Mouse (Mus musculus): Measurements from ENCODE around the gene Klhl35.
A peak's percentile ranks its signal among the peaks of the same experiment; 100 is the strongest.

The Klhl35 gene

DNA sequence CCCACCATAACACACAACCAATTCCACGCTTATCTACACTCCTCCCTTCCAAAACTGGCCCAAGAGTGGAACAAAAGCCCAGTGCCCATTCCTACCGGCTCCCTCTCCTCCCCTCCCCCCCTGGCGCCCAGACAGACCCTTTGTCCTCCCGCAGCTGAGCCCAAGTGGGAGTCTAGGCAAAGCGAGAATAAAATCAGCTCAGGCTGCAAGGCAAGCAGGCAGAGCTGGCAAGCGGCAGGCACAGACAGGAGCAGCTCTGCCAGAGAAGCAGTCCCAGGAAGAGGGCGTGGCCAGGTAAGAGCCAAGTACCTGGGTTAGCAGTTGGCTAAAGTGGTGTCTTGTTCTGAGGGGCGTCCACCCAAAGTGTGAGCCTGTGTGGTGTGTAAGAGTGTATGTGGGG is at the start of gene Klhl35:
TSS of gene Klhl35 (plus strand) at position 194 of the 400 bp plus-strand sequence.
- Histone ChIP-seq H3K27me3 (ENCODE audit: control insufficient read depth, insufficient read depth, low read length, poor library complexity, severe bottlenecking) (no peaks in the 10 kb centered on the region), H3K36me3 (ENCODE audit: control insufficient read depth, insufficient read depth, low read length, poor library complexity, severe bottlenecking) (no peaks in the 10 kb centered on the region)
- no peak for DNase-seq (ENCODE audit: low read depth, low spot score)

DNA sequence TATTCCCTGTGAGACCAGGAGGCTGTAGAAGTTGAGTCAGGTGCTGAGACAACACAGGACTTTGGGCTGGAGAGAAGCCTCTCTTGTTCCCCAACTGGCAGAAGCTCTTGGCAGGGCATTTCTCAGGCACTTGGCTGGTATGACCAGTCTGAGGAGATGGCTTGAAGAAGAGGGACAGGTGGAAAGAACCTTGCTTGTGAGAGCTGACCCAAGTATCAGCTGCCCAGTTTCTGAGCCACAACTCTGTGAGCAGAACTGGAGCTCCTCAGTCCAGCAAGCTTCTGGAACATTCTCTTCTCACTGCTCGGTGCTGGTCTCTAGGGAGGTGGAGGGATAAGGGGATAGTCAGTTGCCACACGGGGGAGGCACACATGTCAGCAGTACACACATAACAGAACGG is 46.5 kb upstream of the Klhl35 start:
- H3K27me3 ChIP-seq (ENCODE audit: control insufficient read depth, insufficient read depth, low read length, poor library complexity, severe bottlenecking), result no peaks in the 10 kb centered on the region
- DNase-seq (ENCODE audit: low read depth, low spot score), result no peak
- no peaks in the 10 kb centered on the region for H3K36me3 ChIP-seq (ENCODE audit: control insufficient read depth, insufficient read depth, low read length, poor library complexity, severe bottlenecking)

DNA sequence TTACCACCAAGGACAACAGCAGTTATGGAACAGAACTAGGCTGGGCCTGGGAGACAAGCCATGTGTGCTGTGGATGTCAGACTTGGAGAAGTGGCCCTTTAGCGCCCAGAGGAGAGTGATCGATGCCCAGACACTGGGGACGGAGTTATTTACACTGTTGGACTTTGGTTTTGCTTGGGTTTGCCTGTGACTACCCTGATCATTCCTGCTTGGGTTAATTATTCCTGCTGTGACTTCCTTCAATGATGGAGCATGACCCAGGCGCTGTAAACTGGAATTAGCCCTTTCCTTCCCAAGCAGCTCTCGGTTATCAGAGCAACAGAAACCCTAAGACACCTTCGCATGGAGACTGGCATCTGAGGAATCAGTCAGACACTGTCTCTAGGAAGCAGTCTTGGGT is 44.8 kb upstream of the Klhl35 start:
- H3K27me3 ChIP-seq (ENCODE audit: control insufficient read depth, insufficient read depth, low read length, poor library complexity, severe bottlenecking), result no peaks in the 10 kb centered on the region
- no peaks in the 10 kb centered on the region for H3K36me3 ChIP-seq (ENCODE audit: control insufficient read depth, insufficient read depth, low read length, poor library complexity, severe bottlenecking)
- DNase-seq (ENCODE audit: low read depth, low spot score), result no peak

GRCm38 (mm10) chr7:99424538-99425155 is 41.2 kb upstream of the Klhl35 start:
- DNase-seq (ENCODE audit: low read depth, low spot score), result no peak
- Histone ChIP-seq H3K36me3 (ENCODE audit: control insufficient read depth, insufficient read depth, low read length, poor library complexity, severe bottlenecking) (no peaks in the 10 kb centered on the region), H3K27me3 (ENCODE audit: control insufficient read depth, insufficient read depth, low read length, poor library complexity, severe bottlenecking) (no peaks in the 10 kb centered on the region)

DNA sequence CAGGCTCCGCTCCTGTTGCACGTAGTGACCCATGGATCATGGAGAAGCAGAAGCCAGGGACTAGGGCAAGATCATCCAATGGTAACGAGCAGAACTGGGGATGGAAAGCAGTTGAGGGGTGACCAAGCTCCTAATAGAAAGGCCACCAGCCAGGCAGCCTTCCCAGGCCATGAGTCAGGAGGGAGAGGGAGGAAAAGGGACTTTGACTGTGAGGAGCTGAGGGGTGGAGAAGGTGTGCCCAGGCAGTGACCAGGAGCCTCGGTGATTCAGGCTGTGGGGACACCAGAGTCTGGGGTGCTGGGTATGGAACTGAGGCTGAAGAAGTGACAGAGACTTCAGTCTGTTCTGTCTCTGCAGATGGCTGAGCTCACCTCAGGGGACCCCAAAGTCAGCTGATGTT is 40.1 kb upstream of the Klhl35 start:
- no peaks in the 10 kb centered on the region for H3K27me3 ChIP-seq (ENCODE audit: control insufficient read depth, insufficient read depth, low read length, poor library complexity, severe bottlenecking)
- DNase-seq (ENCODE audit: low read depth, low spot score), result no peak
- no peaks in the 10 kb centered on the region for H3K36me3 ChIP-seq (ENCODE audit: control insufficient read depth, insufficient read depth, low read length, poor library complexity, severe bottlenecking)

GRCm38 (mm10) chr7:99427031-99427430 is 38.8 kb upstream of the Klhl35 start:
- no peak for DNase-seq (ENCODE audit: low read depth, low spot score)
- Histone ChIP-seq H3K27me3 (ENCODE audit: control insufficient read depth, insufficient read depth, low read length, poor library complexity, severe bottlenecking) (no peaks in the 10 kb centered on the region), H3K36me3 (ENCODE audit: control insufficient read depth, insufficient read depth, low read length, poor library complexity, severe bottlenecking) (no peaks in the 10 kb centered on the region)

GRCm38 (mm10) chr7:99427987-99428386 is 37.8 kb upstream of the Klhl35 start:
- no peaks in the 10 kb centered on the region for H3K27me3 ChIP-seq (ENCODE audit: control insufficient read depth, insufficient read depth, low read length, poor library complexity, severe bottlenecking)
- DNase-seq (ENCODE audit: low read depth, low spot score), result no peak
- no peaks in the 10 kb centered on the region for H3K36me3 ChIP-seq (ENCODE audit: control insufficient read depth, insufficient read depth, low read length, poor library complexity, severe bottlenecking)

DNA sequence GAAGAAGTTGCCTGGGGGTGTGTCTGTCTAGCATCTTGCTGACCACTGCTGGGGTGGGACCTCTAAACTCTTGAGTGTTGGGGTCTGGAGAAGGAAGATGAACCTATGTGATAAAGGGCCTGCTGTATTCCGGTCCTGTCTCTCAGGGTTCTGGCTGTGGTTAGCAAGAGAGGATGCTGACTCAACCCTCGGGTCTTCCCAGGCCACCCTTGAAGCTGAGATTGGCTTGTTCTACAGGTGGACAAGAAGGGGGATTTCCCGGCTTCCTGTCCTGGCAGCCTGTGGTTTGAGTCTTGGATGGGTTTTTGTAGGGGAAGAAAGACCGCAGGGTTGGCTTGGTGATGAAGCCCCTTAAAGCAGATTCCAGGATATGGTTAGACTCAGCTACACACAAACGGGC is 37.0 kb upstream of the Klhl35 start:
- DNase-seq (ENCODE audit: low read depth, low spot score), result no peak
- Histone ChIP-seq H3K36me3 (ENCODE audit: control insufficient read depth, insufficient read depth, low read length, poor library complexity, severe bottlenecking) (no peaks in the 10 kb centered on the region), H3K27me3 (ENCODE audit: control insufficient read depth, insufficient read depth, low read length, poor library complexity, severe bottlenecking) (no peaks in the 10 kb centered on the region)

DNA sequence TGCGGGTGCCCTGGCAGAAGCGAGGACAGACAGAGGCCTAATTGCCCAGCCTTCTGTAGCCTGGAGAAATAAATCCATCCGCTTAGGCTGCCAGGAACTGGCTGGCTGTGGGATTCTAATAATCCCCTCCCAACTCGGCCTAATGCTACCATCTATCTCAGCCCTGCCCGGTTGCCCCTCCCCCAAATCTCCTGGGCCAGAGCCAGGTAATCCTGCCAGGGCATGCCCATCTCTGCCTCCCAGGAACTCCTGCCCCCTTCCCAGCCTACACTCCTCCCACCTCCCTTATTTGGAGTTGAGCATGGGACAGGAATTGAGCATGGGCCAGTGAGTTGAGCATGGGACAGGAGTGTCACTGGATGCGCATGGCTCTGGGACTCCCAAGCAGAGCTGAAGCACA is 36.0 kb upstream of the Klhl35 start:
- Histone ChIP-seq H3K36me3 (ENCODE audit: control insufficient read depth, insufficient read depth, low read length, poor library complexity, severe bottlenecking) (no peaks in the 10 kb centered on the region), H3K27me3 (ENCODE audit: control insufficient read depth, insufficient read depth, low read length, poor library complexity, severe bottlenecking) (no peaks in the 10 kb centered on the region)
- DNase-seq (ENCODE audit: low read depth, low spot score), result no peak

DNA sequence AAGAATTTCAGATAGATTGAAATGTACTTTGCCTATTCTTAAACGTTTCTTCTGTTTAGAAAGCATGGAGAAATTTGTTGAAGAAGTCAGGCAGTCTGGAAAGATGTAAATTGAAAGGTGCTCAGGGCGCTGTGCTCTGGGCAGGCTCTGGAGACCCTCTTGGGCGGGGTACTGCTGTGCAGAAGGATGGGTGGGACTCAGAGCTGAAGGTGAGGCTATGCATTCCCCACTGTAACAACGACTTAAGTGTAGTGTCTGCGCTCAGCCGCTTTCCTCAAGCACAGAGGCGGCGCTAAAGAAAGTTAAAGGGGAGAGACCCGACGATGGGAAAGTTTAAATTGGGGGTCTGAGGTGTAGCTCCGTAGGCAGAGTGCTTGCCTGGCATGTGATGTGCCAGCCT is 35.6 kb upstream of the Klhl35 start:
- Histone ChIP-seq H3K27me3 (ENCODE audit: control insufficient read depth, insufficient read depth, low read length, poor library complexity, severe bottlenecking) (no peaks in the 10 kb centered on the region), H3K36me3 (ENCODE audit: control insufficient read depth, insufficient read depth, low read length, poor library complexity, severe bottlenecking) (no peaks in the 10 kb centered on the region)
- DNase-seq (ENCODE audit: low read depth, low spot score), result no peak

- Histone ChIP-seq H3K27me3 (ENCODE audit: control insufficient read depth, insufficient read depth, low read length, poor library complexity, severe bottlenecking) (no peaks in the 10 kb centered on the region), H3K36me3 (ENCODE audit: control insufficient read depth, insufficient read depth, low read length, poor library complexity, severe bottlenecking) (no peaks in the 10 kb centered on the region)
- no peak for DNase-seq (ENCODE audit: low read depth, low spot score)
Observed at GRCm38 (mm10) chr7:99432248-99432647, 33.6 kb upstream of the Klhl35 start.

DNA sequence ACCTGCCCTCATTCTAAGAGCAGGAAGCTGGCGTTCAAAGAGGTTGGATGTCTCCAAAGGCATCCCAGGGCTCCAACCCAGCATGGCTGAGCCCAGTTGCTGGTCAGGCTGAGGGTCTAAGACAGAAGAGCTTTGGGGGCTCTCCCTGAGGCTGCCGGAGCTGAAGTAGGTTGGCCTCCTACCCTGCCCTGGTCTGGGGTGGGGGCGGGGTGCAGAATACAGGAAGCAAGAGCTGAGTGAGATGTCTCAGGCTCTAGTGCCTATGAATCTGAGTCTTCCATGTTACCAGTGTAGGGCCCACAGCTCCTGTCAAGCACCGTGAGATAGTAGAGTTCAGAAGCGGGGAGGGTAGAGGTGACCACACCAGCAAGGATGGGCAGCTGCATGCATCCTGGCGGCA is 32.9 kb upstream of the Klhl35 start:
- Histone ChIP-seq H3K36me3 (ENCODE audit: control insufficient read depth, insufficient read depth, low read length, poor library complexity, severe bottlenecking) (no peaks in the 10 kb centered on the region), H3K27me3 (ENCODE audit: control insufficient read depth, insufficient read depth, low read length, poor library complexity, severe bottlenecking) (no peaks in the 10 kb centered on the region)
- no peak for DNase-seq (ENCODE audit: low read depth, low spot score)

DNA sequence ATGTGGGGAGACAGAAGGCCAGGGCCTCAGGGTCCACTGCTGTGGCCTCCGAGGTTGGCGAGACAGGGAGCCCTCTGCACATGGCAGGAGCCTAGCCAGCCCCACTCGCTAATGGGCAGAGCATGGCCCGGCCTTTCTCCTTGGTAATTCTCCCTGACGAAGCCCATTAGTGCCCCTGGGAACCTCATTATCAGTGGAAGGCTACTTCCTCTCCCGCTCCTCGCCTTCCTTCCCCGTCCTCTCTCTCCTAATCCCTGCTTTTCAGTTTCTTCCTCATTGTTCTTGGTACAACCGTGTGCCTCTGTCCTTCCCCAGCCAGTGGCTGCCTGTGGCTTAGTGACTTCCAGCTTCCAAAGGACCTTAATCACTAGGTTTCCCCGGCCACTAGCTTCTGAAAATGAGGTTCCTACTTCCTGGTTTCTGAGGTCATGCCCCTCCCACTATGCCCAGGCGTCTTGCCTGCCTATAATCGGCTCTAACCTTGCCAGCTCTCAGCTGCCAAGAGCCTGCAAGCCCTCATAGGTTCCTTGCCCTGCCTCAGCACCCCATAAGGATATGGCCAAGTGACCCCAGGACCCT is 31.0 kb upstream of the Klhl35 start:
- H3K27me3 ChIP-seq (ENCODE audit: control insufficient read depth, insufficient read depth, low read length, poor library complexity, severe bottlenecking), result no peaks in the 10 kb centered on the region
- DNase-seq (ENCODE audit: low read depth, low spot score), result peak; percentile 56

GRCm38 (mm10) chr7:99436530-99436929 is 29.3 kb upstream of the Klhl35 start:
- no peak for DNase-seq (ENCODE audit: low read depth, low spot score)
- H3K36me3 ChIP-seq (ENCODE audit: control insufficient read depth, insufficient read depth, low read length, poor library complexity, severe bottlenecking), result no peaks in the 10 kb centered on the region
- no peaks in the 10 kb centered on the region for H3K27me3 ChIP-seq (ENCODE audit: control insufficient read depth, insufficient read depth, low read length, poor library complexity, severe bottlenecking)

More for the DNA sequence above, 31.0 kb upstream of the Klhl35 start:
- no peaks in the 10 kb centered on the region for H3K36me3 ChIP-seq (ENCODE audit: control insufficient read depth, insufficient read depth, low read length, poor library complexity, severe bottlenecking)

GRCm38 (mm10) chr7:99438881-99439280 is 26.9 kb upstream of the Klhl35 start:
- Histone ChIP-seq H3K36me3 (ENCODE audit: control insufficient read depth, insufficient read depth, low read length, poor library complexity, severe bottlenecking) (no peaks in the 10 kb centered on the region), H3K27me3 (ENCODE audit: control insufficient read depth, insufficient read depth, low read length, poor library complexity, severe bottlenecking) (no peaks in the 10 kb centered on the region)
- DNase-seq (ENCODE audit: low read depth, low spot score), result no peak

GRCm38 (mm10) chr7:99441534-99442072 is 24.2 kb upstream of the Klhl35 start:
- Histone ChIP-seq H3K36me3 (ENCODE audit: control insufficient read depth, insufficient read depth, low read length, poor library complexity, severe bottlenecking) (no peaks in the 10 kb centered on the region), H3K27me3 (ENCODE audit: control insufficient read depth, insufficient read depth, low read length, poor library complexity, severe bottlenecking) (no peaks in the 10 kb centered on the region)
- DNase-seq (ENCODE audit: low read depth, low spot score), result no peak

Data from splenic B cell, adult 2 months (primary cell).